Mouse (Mus musculus) CH12.LX (cell line): Measurements from ENCODE around the gene Tmed6.

Experiments
- CHD2 ChIP-seq: IDR thresholded peaks from 2 replicates; pipeline ENCODE4 v1.6.1; 2011; ENCODE audit warnings: low read length, improper control_type of control experiment
- CTCF ChIP-seq, 2 experiments: IDR thresholded peaks in 1 of 2; conservative IDR thresholded peaks in 1 of 2; 2 replicates each; pipeline ENCODE4 v1.5.1; 2011 to 2012; ENCODE audit warnings: low read depth in 2 of 2, low read length in 2 of 2, improper control_type of control experiment in 1 of 2, inconsistent platforms in 1 of 2, mild to moderate bottlenecking in 1 of 2, moderate library complexity in 1 of 2
- E2F4 ChIP-seq: IDR thresholded peaks from 2 replicates; pipeline ENCODE4 v1.6.1; 2011; ENCODE audit warnings: low read depth, low read length, improper control_type of control experiment; ENCODE audit not compliant: insufficient replicate concordance
- EP300 ChIP-seq: IDR thresholded peaks from 2 replicates; pipeline ENCODE4 v1.6.1; 2011; ENCODE audit warnings: low read length, improper control_type of control experiment
- KAT2A ChIP-seq: IDR thresholded peaks from 2 replicates; pipeline ENCODE4 v1.6.1; 2012; ENCODE audit warnings: low read length, improper control_type of control experiment, inconsistent platforms; ENCODE audit not compliant: insufficient replicate concordance
- MAX ChIP-seq: IDR thresholded peaks from 2 replicates; pipeline ENCODE4 v1.6.1; 2011; ENCODE audit warnings: low read length, improper control_type of control experiment
- MXI1 ChIP-seq: IDR thresholded peaks from 2 replicates; pipeline ENCODE4 v1.6.1; 2011; ENCODE audit warnings: mild to moderate bottlenecking, low read depth, low read length, improper control_type of control experiment
- POLR2A ChIP-seq: IDR thresholded peaks from 2 replicates; pipeline ENCODE4 v1.6.1; 2011; ENCODE audit warnings: low read depth, mild to moderate bottlenecking, improper control_type of control experiment, low read length
- USF1 ChIP-seq: IDR thresholded peaks from 2 replicates; pipeline ENCODE4 v1.6.1; 2014; ENCODE audit warnings: low read depth, mild to moderate bottlenecking, inconsistent platforms, low read length, improper control_type of control experiment

DNA sequence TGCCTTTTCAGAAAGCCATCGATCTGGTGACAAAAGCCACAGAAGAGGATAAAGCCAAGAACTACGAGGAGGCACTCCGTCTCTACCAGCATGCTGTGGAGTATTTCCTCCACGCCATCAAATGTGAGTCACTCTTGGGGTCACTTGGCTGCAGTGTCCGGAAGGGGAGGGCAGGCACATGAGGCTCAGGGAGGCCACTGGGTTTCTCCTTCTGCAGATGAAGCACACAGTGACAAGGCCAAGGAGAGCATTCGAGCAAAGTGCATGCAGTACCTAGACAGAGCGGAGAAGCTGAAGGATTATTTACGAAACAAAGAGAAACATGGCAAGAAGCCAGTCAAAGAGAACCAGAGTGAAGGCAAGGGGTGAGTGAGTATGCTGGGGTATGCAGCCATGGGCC is 28.8 kb downstream of the Tmed6 start:
- no peak for TF ChIP-seq CHD2
- no peak for TF ChIP-seq CTCF (conservative IDR thresholded peaks at IDR 0.05 in 1 of 2, IDR thresholded peaks at IDR 0.05 in 1 of 2; ENCODE audit: low read depth in 2 of 2, low read length in 2 of 2)
- no peak for TF ChIP-seq POLR2A
- no peak for TF ChIP-seq EP300
- no peak for TF ChIP-seq E2F4
- TF ChIP-seq KAT2A, result no peak
- TF ChIP-seq MAX, result no peak
- TF ChIP-seq MXI1, result no peak
- no peak for TF ChIP-seq USF1
